Mouse (Mus musculus): ENCODE data around the gene Lrrn2.
A peak's percentile ranks its signal among the peaks of the same experiment; 100 is the strongest.
"Not testable (repeated sequence)": the region's sequence is repeated elsewhere in the genome, so short reads cannot be mapped to it uniquely, and the experiment has no call there.

The Lrrn2 gene

GRCm38 (mm10) chr1:132934856-132935255 lies 54.8 kb downstream of the Lrrn2 start:
- peak; percentile 57 for DNase-seq

- no peak for DNase-seq
These were observed 57.4 kb downstream of the Lrrn2 start for GRCm38 (mm10) chr1:132937296-132938030.

GRCm38 (mm10) chr1:132938975-132939374 lies 58.9 kb downstream of the Lrrn2 start:
- DNase-seq = no peak

GRCm38 (mm10) chr1:132945826-132946225 lies 65.8 kb downstream of the Lrrn2 start:
- DNase-seq = no peak

DNA sequence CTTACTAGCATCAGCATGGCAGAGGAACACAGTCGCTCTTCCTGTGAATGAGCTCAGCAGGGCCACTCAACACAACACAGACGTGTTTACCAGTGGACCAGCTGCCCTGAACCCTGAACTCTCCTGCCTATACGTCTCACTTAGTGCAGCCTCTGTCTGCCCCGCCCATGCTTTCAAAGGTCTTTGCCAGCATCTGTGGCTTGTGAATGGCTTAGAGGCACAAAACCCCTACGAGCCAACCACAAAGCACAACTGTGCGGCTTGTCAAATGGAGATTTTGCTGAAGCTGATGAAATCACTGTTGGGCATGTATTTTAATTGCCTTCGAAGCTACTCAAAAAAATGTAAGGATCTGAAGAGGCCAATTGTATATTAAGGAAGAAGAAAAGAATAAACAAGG lies 67.7 kb downstream of the Lrrn2 start:
- no peak for DNase-seq

DNA sequence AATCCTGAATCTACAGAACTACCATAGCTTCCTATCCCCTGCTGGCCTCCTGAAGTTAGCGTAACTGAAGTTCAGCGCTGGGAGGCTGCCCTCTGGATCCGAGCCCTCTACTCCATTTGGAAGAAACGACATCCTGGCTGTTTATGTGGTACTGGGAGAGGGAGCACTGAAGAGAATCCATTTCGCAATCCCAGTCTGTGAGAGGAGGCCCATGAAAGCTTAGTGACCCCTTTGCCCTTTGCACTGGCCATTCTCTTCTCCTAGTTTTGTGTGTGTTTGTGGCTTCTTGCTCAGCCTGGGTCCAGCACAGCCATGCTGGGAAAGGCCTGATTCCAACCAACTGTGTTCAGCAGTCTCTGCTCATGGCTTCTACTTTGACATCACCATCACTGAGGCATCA lies 76.7 kb downstream of the Lrrn2 start:
- DNase-seq = no peak

- no peak for DNase-seq
These were observed 81.7 kb downstream of the Lrrn2 start for GRCm38 (mm10) chr1:132961751-132962150.

DNA sequence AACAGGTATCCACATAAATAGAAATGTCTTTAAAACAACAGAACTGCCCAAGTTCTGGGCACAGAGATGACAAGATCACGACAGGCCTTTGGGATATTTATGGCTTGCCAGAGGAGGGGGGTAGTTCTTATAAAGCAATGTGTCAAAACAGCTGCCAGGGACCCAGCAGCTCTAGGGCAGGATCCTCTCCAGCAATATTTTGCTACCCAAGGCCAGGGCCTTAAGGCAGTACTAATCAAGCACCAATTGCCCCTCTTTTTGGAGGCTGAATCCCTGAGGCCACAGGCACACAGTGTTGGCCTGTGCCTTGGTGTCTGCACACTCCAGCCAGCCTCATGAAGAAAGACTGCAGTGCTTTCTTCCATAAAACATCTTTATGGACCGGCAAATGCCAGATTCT lies 84.0 kb downstream of the Lrrn2 start:
- DNase-seq = no peak

DNA sequence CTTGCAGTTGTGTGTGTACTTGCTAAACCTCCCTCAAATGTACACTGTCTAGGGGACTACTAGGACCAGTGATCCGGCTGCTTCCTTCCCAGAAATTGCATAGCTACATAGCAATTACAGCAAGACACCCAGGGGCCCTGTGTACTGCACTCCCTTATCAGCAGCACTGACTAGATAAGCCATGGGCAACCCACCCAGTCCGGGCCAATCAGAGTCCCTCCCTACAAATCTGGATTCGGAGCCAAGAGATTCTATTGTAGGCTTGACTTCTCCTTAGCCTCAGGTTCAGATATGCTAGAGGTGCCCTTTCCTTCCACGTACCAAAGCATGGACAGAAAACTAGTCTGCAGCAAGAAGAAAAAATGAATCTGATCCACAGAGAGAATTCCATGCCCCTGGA lies 84.6 kb downstream of the Lrrn2 start:
- DNase-seq = no peak

DNA sequence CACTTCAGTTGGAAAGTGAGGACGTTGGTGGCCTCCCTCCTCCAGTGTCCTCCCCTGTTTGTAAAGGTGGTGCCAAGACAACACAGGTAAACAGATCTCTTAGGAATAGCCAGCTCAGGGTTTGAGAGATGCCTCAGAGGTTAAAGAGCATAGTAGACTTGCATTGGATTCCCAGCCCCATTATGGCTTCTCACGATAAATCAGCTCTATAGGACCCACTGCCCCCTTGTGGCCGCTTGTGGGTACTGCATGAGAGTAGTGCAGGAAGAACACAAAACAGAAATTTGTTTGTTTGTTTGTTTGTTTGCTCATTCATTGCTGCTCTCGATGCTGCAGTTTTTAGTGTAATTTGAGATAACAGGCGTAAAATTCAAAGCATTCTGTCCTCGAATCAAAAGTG lies 88.6 kb downstream of the Lrrn2 start:
- peak; percentile 79 for DNase-seq

DNA sequence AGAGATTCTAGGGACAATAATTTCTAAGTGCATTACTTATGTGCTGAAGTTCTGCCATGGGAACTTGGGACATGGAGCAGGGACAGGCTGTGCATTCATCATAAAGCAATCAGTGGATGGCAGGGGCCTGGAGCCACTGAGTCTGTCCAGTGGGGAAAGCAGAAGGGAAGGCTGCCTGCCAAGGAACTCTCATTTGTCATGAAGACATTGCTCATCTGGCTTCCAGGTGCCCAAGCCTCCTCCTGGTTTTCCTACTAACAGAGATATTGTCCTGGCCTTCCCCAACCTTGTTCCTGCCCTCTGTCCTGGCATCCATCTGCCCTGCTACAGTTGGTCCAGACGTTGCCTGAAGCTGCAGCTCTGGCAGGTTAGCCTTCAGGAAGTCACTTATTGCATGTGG lies 97.3 kb downstream of the Lrrn2 start:
- DNase-seq = no peak

DNA sequence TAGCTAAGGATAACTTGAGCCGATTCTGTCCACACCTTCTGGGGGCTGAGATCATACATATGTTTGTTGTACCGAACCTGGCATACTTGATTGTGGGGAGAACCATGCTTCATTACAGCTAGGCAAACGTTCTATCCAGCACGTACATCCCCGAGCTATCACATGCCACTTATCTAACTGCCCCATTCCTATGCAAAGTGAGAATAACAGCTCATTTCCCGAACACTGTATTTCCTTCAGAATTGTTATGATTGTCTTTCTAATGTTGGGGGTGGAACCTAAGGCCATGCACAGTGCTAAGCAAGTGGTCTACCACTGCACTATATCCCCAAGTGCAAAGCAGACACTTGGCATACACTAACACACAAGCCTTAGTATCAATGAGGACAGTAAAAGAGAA lies 101.2 kb downstream of the Lrrn2 start:
- DNase-seq = no peak

- DNase-seq = peak; percentile 65
These were observed 102.7 kb downstream of the Lrrn2 start for GRCm38 (mm10) chr1:132982728-132983127.

DNA sequence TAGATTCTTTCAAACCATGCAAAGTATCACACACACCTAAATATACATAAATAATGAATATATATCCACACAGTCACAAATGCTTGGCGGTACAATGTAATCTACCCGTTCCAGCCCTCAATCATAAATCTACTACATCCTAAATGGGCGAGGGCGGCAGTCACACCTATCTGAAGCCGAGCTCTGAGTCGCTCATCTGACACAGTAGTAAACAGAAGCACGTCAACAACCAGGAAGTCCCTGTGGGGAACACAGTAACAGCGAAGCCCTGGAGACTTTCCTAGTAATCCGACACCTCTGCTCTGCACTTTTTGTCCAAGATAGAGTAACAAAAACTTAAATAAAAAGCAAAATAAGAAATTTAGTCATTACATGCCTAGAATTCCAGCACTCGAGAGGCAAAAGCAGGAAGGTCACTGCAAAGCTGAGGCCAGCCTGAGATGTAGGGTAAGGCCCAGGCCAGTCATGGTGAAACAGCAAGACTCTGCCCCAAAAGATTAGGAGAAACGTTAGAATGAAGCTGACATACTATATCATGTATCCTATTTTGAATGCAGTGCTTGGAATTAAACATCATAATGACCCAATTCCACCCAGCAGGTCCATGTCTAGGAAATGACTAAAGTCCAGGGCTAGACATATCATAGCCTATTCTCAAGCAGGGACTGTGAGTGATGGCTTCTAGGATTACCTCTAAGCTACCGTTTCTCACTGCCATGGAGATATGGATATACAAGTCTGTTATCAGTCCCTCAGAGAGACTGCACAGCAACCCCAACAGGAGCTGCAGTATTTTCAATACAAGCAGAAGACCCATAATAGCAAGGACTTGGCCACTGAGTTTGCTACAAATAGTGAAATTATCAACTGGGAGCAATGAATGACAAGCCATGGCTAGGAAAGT lies 108.7 kb downstream of the Lrrn2 start:
- DNase-seq = not testable (repeated sequence)

All from kidney, postnatal 10 days (tissue).